Mouse (Mus musculus): Measurements from ENCODE around the gene Dyrk1b. TPM values are rescaled to one million over a fixed set of nuclear protein-coding genes. Genes with fewer than 3 reads are reported as not detected.
A peak's percentile ranks its signal among the peaks of the same experiment; 100 is the strongest.
"Not testable (repeated sequence)": the region's sequence is repeated elsewhere in the genome, so short reads cannot be mapped to it uniquely, and the experiment has no call there.

The Dyrk1b gene
- polyA plus RNA-seq, 1 experiment from 2014 or later: 15.2 TPM

- no peak for ATAC-seq (ENCODE audit: insufficient number of reproducible peaks, low FRiP score, low TSS enrichment, low read depth)
- Histone ChIP-seq H3K9ac (no peak overlapping the region), H3K27ac (replicated peaks) (no peak overlapping the region), H3K36me3 (peaks cover 46% of the 10 kb centered on the region), H3K4me1 (no peaks in the 10 kb centered on the region), H3K4me2 (replicated peaks) (no peak overlapping the region), H3K27me3 (no peaks in the 10 kb centered on the region), H3K4me3 (replicated peaks) (no peak overlapping the region), H3K9me3 (replicated peaks) (no peaks in the 10 kb centered on the region)
- 69% methylated on average over 14 of the region's 14 CpGs for WGBS
Observed at GRCm38 (mm10) chr7:28196528-28196927, 17.3 kb downstream of the Dyrk1b start.

- H3K4me2 ChIP-seq (replicated peaks): no peak overlapping the region
- ATAC-seq (ENCODE audit: insufficient number of reproducible peaks, low FRiP score, low TSS enrichment, low read depth): no peak
- no peak overlapping the region for H3K9ac ChIP-seq
- no peaks in the 10 kb centered on the region for H3K4me1 ChIP-seq
- H3K4me3 ChIP-seq (replicated peaks): no peak overlapping the region
- no peak overlapping the region for H3K27ac ChIP-seq (replicated peaks)
- H3K27me3 ChIP-seq: no peaks in the 10 kb centered on the region
- H3K36me3 ChIP-seq: peaks cover 23% of the 10 kb centered on the region
- no peaks in the 10 kb centered on the region for H3K9me3 ChIP-seq (replicated peaks)
- 66% methylated on average over 4 of the region's 4 CpGs for WGBS
Observed at GRCm38 (mm10) chr7:28199054-28199453, 19.8 kb downstream of the Dyrk1b start.

- no peaks in the 10 kb centered on the region for H3K27me3 ChIP-seq
- ATAC-seq (ENCODE audit: insufficient number of reproducible peaks, low FRiP score, low TSS enrichment, low read depth): peak; percentile 63
- H3K4me3 ChIP-seq (replicated peaks): no peak overlapping the region
- H3K9me3 ChIP-seq (replicated peaks): no peaks in the 10 kb centered on the region
- no peak overlapping the region for H3K4me2 ChIP-seq (replicated peaks)
- H3K4me1 ChIP-seq: no peaks in the 10 kb centered on the region
- no peak overlapping the region for H3K9ac ChIP-seq
- 61% methylated on average over 19 of the region's 19 CpGs for WGBS
- no peaks in the 10 kb centered on the region for H3K36me3 ChIP-seq
- no peak overlapping the region for H3K27ac ChIP-seq (replicated peaks)
Observed at GRCm38 (mm10) chr7:28203207-28204108, 24.2 kb downstream of the Dyrk1b start.

- Histone ChIP-seq H3K4me3 (replicated peaks) (no peak overlapping the region), H3K9ac (no peak overlapping the region), H3K36me3 (no peaks in the 10 kb centered on the region), H3K27me3 (no peaks in the 10 kb centered on the region), H3K4me1 (no peaks in the 10 kb centered on the region), H3K9me3 (replicated peaks) (no peaks in the 10 kb centered on the region), H3K4me2 (replicated peaks) (no peak overlapping the region), H3K27ac (replicated peaks) (no peak overlapping the region)
- ATAC-seq (ENCODE audit: insufficient number of reproducible peaks, low FRiP score, low TSS enrichment, low read depth): no peak
- 71% methylated on average over 4 of the region's 4 CpGs for WGBS
Observed at GRCm38 (mm10) chr7:28206044-28206600, 26.9 kb downstream of the Dyrk1b start.

- Histone ChIP-seq H3K27me3 (no peaks in the 10 kb centered on the region), H3K4me3 (replicated peaks) (peak overlapping the region; percentile 35), H3K4me1 (no peaks in the 10 kb centered on the region), H3K4me2 (replicated peaks) (peak overlapping the region; percentile 52), H3K27ac (replicated peaks) (no peak overlapping the region), H3K9ac (0 out of 2 replicates have a peak overlapping the region, but pooled peaks have one; percentile 26), H3K36me3 (no peaks in the 10 kb centered on the region), H3K9me3 (replicated peaks) (no peaks in the 10 kb centered on the region)
- ATAC-seq (ENCODE audit: insufficient number of reproducible peaks, low FRiP score, low TSS enrichment, low read depth): no peak
- 34% methylated on average over 12 of the region's 12 CpGs for WGBS
Observed at GRCm38 (mm10) chr7:28208396-28208987, 29.2 kb downstream of the Dyrk1b start.

DNA sequence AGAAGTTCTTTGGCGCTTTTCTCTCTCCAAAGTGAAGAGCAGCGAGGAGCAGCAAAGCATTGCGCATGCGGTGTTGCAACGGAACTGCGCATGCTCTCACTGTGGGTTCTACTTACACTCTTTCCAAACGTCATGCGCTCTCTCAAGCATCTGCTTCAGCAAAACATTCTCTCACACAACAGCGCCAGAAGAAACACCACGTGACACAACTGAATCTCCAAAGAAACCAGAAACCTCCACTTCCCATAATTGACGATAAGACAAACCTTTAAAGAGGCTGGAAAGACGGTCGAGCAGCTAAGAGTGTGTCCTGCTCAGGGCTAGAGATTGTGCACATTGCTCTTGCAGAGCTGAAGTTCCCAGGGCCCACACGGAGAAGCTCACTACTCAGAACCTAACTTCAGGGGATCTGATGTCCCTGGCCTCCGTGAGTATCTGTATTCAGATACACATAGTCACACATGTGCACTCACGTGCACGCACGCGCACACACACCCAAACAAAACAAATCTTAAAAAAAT, 29.8 kb downstream of the Dyrk1b start:
- Histone ChIP-seq H3K27ac (replicated peaks) (peak overlapping the region; percentile 34; the same call in 1 of the 2 replicates), H3K4me2 (replicated peaks) (peak overlapping the region; percentile 52), H3K27me3 (no peaks in the 10 kb centered on the region), H3K4me3 (replicated peaks) (peak overlapping the region; percentile 35), H3K36me3 (no peaks in the 10 kb centered on the region), H3K9ac (0 out of 2 replicates have a peak overlapping the region, but pooled peaks have one; percentile 26), H3K9me3 (replicated peaks) (no peaks in the 10 kb centered on the region), H3K4me1 (no peaks in the 10 kb centered on the region)
- no peak; the same call in 1 of the 2 replicates for ATAC-seq (ENCODE audit: insufficient number of reproducible peaks, low FRiP score, low TSS enrichment, low read depth)
- WGBS: 45% methylated on average over 19 of the region's 19 CpGs

GRCm38 (mm10) chr7:28210731-28211130, 31.5 kb downstream of the Dyrk1b start:
- Histone ChIP-seq H3K9me3 (replicated peaks) (no peaks in the 10 kb centered on the region), H3K9ac (no peak overlapping the region), H3K27ac (replicated peaks) (no peak overlapping the region), H3K36me3 (no peaks in the 10 kb centered on the region), H3K4me2 (replicated peaks) (no peak overlapping the region), H3K27me3 (no peaks in the 10 kb centered on the region), H3K4me3 (replicated peaks) (no peak overlapping the region), H3K4me1 (no peaks in the 10 kb centered on the region)
- ATAC-seq (ENCODE audit: insufficient number of reproducible peaks, low FRiP score, low TSS enrichment, low read depth): no peak
- WGBS: 47% methylated on average over 5 of the region's 5 CpGs

DNA sequence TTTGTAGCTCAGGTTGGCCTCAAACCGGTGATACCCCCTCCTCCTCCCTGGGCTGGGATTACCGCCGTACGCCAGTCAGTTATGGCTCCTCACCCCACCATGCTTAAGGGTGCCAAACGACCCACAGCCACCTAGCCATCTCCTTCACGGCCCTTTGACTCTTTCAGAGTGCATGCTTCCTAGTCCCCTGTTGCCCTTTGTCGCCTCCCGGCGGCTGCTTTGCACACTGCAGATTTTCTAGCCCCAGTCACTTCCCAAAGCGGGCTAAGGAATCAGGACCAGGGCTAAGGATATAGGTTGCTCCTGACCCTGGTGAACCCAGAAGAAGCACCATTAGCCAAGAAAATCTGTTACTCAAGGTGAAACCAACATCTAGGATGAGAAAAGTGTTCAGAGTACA, 34.9 kb downstream of the Dyrk1b start:
- no peak for ATAC-seq (ENCODE audit: insufficient number of reproducible peaks, low FRiP score, low TSS enrichment, low read depth)
- no peak overlapping the region for H3K4me2 ChIP-seq (replicated peaks)
- no peak overlapping the region for H3K4me3 ChIP-seq (replicated peaks)
- H3K36me3 ChIP-seq: no peaks in the 10 kb centered on the region
- no peak overlapping the region for H3K27ac ChIP-seq (replicated peaks)
- WGBS: 34% methylated on average over 10 of the region's 10 CpGs
- H3K9ac ChIP-seq: no peak overlapping the region
- H3K4me1 ChIP-seq: no peaks in the 10 kb centered on the region
- no peaks in the 10 kb centered on the region for H3K27me3 ChIP-seq
- no peaks in the 10 kb centered on the region for H3K9me3 ChIP-seq (replicated peaks)

GRCm38 (mm10) chr7:28215950-28216349, 36.7 kb downstream of the Dyrk1b start:
- not testable (repeated sequence) for H3K4me1 ChIP-seq; H3K9me3 ChIP-seq (replicated peaks); H3K36me3 ChIP-seq; ATAC-seq (ENCODE audit: insufficient number of reproducible peaks, low FRiP score, low TSS enrichment, low read depth); H3K4me2 ChIP-seq (replicated peaks); H3K4me3 ChIP-seq (replicated peaks); H3K27ac ChIP-seq (replicated peaks); H3K9ac ChIP-seq; H3K27me3 ChIP-seq
- 85% methylated on average over 2 of the region's 2 CpGs for WGBS

GRCm38 (mm10) chr7:28217811-28218210, 38.5 kb downstream of the Dyrk1b start:
- H3K27me3 ChIP-seq: not testable (repeated sequence)

More at GRCm38 (mm10) chr7:28217811-28218210, 38.5 kb downstream of the Dyrk1b start:
- not testable (repeated sequence) for H3K36me3 ChIP-seq; H3K9ac ChIP-seq; H3K4me3 ChIP-seq (replicated peaks); H3K9me3 ChIP-seq (replicated peaks); ATAC-seq (ENCODE audit: insufficient number of reproducible peaks, low FRiP score, low TSS enrichment, low read depth); H3K4me2 ChIP-seq (replicated peaks); H3K4me1 ChIP-seq; H3K27ac ChIP-seq (replicated peaks)
- 84% methylated on average over 11 of the region's 13 CpGs for WGBS

All from embryonic facial prominence, embryonic 15.5 days (tissue).